Mouse (Mus musculus) limb, embryonic 14.5 days (tissue): ENCODE measurements around the gene Scyl2. TPM values are rescaled to one million over a fixed set of nuclear protein-coding genes. Genes with fewer than 3 reads are reported as not detected.

Experiments
- ATAC-seq: fragments of 200-750 bp; cut with Nextera tagmentation; 2 replicates; pipeline ENCODE4 v1.8.0; 2017; ENCODE audit warnings: low read depth, moderate number of reproducible peaks, moderate TSS enrichment; ENCODE audit not compliant: low FRiP score
- DNase-seq: peaks from one replicate; pipeline ENCODE4 v3.0.0-alpha.2; 2015; ENCODE audit warnings: low spot score
- H3K27ac ChIP-seq: fragments of 300-500 bp; sonication (generic); replicated peaks from 2 replicates; pipeline ENCODE4 v1.5.1; 2014; ENCODE audit warnings: low read depth, mild to moderate bottlenecking, low read length, moderate library complexity, mixed read lengths
- H3K27me3 ChIP-seq: fragments of 300-500 bp; sonication (generic); 2 replicates; pipeline ENCODE4 v1.6.1; 2014; ENCODE audit warnings: low read length, mixed read lengths; ENCODE audit not compliant: control insufficient read depth, insufficient read depth
- H3K36me3 ChIP-seq: fragments of 300-500 bp; sonication (generic); 2 replicates; pipeline ENCODE4 v1.6.1; 2014; ENCODE audit warnings: mild to moderate bottlenecking, low read length, moderate library complexity, mixed read lengths; ENCODE audit not compliant: control insufficient read depth, insufficient read depth
- H3K4me1 ChIP-seq: fragments of 300-500 bp; sonication (generic); 2 replicates; pipeline ENCODE4 v1.6.1; 2014; ENCODE audit warnings: antibody characterized with exemption, low read length, mixed read lengths; ENCODE audit not compliant: control insufficient read depth, insufficient read depth
- H3K4me2 ChIP-seq: fragments of 300-500 bp; sonication (generic); replicated peaks from 2 replicates; pipeline ENCODE4 v1.6.1; 2014; ENCODE audit warnings: low read depth, mild to moderate bottlenecking, low read length, moderate library complexity; ENCODE audit not compliant: severe bottlenecking
- H3K4me3 ChIP-seq: fragments of 300-500 bp; sonication (generic); replicated peaks from 2 replicates; pipeline ENCODE4 v1.5.1; 2014; ENCODE audit warnings: low read length
- H3K9ac ChIP-seq: fragments of 300-500 bp; sonication (generic); 2 replicates; pipeline ENCODE4 v1.6.1; 2014; ENCODE audit warnings: mild to moderate bottlenecking, low read depth, low read length, moderate library complexity; ENCODE audit not compliant: severe bottlenecking
- H3K9me3 ChIP-seq: fragments of 300-500 bp; sonication (generic); 2 replicates; pipeline ENCODE4 v1.6.1; 2016; ENCODE audit warnings: low read length; ENCODE audit not compliant: control insufficient read depth
- POLR2A ChIP-seq: fragments of 200-500 bp; IDR thresholded peaks from 2 replicates; pipeline ENCODE4 v1.8.0; 2012; ENCODE audit warnings: inconsistent platforms, mild to moderate bottlenecking, moderate library complexity, borderline replicate concordance; ENCODE audit not compliant: insufficient read depth, insufficient read length; ENCODE audit errors: extremely low read depth
- WGBS: fragments of 180-500 bp; shearing (Covaris S2); extraction: QIAGEN DNeasy Blood & Tissue Kit; methylation state at CpG from one replicate; pipeline ENCODE4 v1.1.7; 2014; 5-methylcytosine and 5-hydroxymethylcytosine counted together
- polyA plus RNA-seq, 2 experiments: library from polyadenylated mRNA; depleted of rRNA in 1 of 2; stranded (reverse) in 1 of 2; unstranded in 1 of 2; fragments of >200 nt; fragmentation: Nextera tagmentation in 1 of 2; extraction: Ambion mirVana in 1 of 2; gene quantifications; 2 replicates each; pipeline versions ENCODE4 v1.2.1 to v1.2.3; 2012 to 2014

Gene Scyl2
- polyA plus RNA-seq, 2 experiments, result 12.4 to 26.8 TPM

GRCm38 (mm10) chr10:89722247-89723195 is 36.4 kb upstream of the Scyl2 start:
- ATAC-seq, result no peak
- Histone ChIP-seq H3K9me3 (no peaks in the 10 kb centered on the region), H3K4me1 (no peaks in the 10 kb centered on the region), H3K4me2 (no peak overlapping the region), H3K27ac (no peak overlapping the region), H3K36me3 (peaks cover 50% of the 10 kb centered on the region), H3K9ac (no peak overlapping the region), H3K4me3 (no peak overlapping the region), H3K27me3 (no peaks in the 10 kb centered on the region)
- DNase-seq, result no peak
- TF ChIP-seq POLR2A, result no peak
- WGBS, result 92% methylated on average over 14 of the region's 14 CpGs

- H3K9me3 ChIP-seq, result no peaks in the 10 kb centered on the region
- no peak for ATAC-seq
- H3K4me1 ChIP-seq, result no peaks in the 10 kb centered on the region
- H3K4me2 ChIP-seq, result no peak overlapping the region
- H3K27ac ChIP-seq, result no peak overlapping the region
- no peak overlapping the region for H3K4me3 ChIP-seq
- TF ChIP-seq POLR2A, result no peak
- 83% methylated on average over 3 of the region's 3 CpGs for WGBS
- H3K36me3 ChIP-seq, result peaks cover 45% of the 10 kb centered on the region
- no peaks in the 10 kb centered on the region for H3K27me3 ChIP-seq
- H3K9ac ChIP-seq, result no peak overlapping the region
- no peak for DNase-seq
Measured at GRCm38 (mm10) chr10:89720796-89721195, 34.7 kb upstream of the Scyl2 start.

GRCm38 (mm10) chr10:89720252-89720651 is 34.2 kb upstream of the Scyl2 start:
- peaks cover 48% of the 10 kb centered on the region for H3K36me3 ChIP-seq
- H3K9ac ChIP-seq, result no peak overlapping the region
- no peak overlapping the region for H3K27ac ChIP-seq
- no peak for TF ChIP-seq POLR2A
- ATAC-seq (no peak), DNase-seq (no peak)
- no peaks in the 10 kb centered on the region for H3K9me3 ChIP-seq
- no peaks in the 10 kb centered on the region for H3K4me1 ChIP-seq
- no peak overlapping the region for H3K4me3 ChIP-seq
- H3K27me3 ChIP-seq, result no peaks in the 10 kb centered on the region
- no peak overlapping the region for H3K4me2 ChIP-seq

- Histone ChIP-seq H3K4me3 (no peak overlapping the region), H3K4me2 (no peak overlapping the region), H3K36me3 (peaks cover 53% of the 10 kb centered on the region), H3K27ac (no peak overlapping the region), H3K27me3 (no peaks in the 10 kb centered on the region), H3K9me3 (no peaks in the 10 kb centered on the region), H3K4me1 (no peaks in the 10 kb centered on the region), H3K9ac (no peak overlapping the region)
- 84% methylated on average over 10 of the region's 10 CpGs for WGBS
- no peak for TF ChIP-seq POLR2A
- ATAC-seq (no peak), DNase-seq (no peak)
Measured at GRCm38 (mm10) chr10:89714910-89715309, 28.8 kb upstream of the Scyl2 start.

- Histone ChIP-seq H3K9ac (no peak overlapping the region), H3K27me3 (no peaks in the 10 kb centered on the region), H3K36me3 (peaks cover 18% of the 10 kb centered on the region), H3K4me2 (peak overlapping the region; percentile 32), H3K4me3 (0 out of 2 replicates have a peak overlapping the region, but pooled peaks have one; percentile 1), H3K27ac (no peak overlapping the region), H3K9me3 (no peaks in the 10 kb centered on the region), H3K4me1 (0 out of 2 replicates have a peak, but pooled peaks cover 3% of the 10 kb centered on the region)
- 23% methylated on average over 10 of the region's 10 CpGs for WGBS
- no peak; the same call in 1 of the 2 replicates for ATAC-seq
- no peak for DNase-seq
- no peak for TF ChIP-seq POLR2A
Measured at GRCm38 (mm10) chr10:89708720-89709119, 22.6 kb upstream of the Scyl2 start.
